Mouse (Mus musculus) megakaryocyte, embryonic 14.5 days (primary cell): ENCODE results near the gene Vegfa.

Experiments used
- FLI1 ChIP-seq: IDR thresholded peaks from 2 replicates; pipeline ENCODE4 v1.6.1; 2012; ENCODE audit warnings: low read length, inconsistent platforms, mixed read lengths
- GATA1 ChIP-seq: IDR thresholded peaks from 3 replicates; pipeline ENCODE4 v1.6.1; 2012; ENCODE audit warnings: mixed read lengths, low read length, inconsistent platforms, borderline replicate concordance

- TF ChIP-seq GATA1 (no peak), FLI1 (no peak)
Observed at GRCm38 (mm10) chr17:46013549-46013948, 18.6 kb downstream of the Vegfa start.
